Mouse (Mus musculus) forebrain, postnatal 0 days (tissue): ENCODE measurements around the gene Esx1. TPM values are rescaled to one million over a fixed set of nuclear protein-coding genes. Genes with fewer than 3 reads are reported as not detected.

Experiments
- ATAC-seq: fragments of 200-750 bp; cut with Nextera tagmentation; 2 replicates; pipeline ENCODE4 v1.8.0; 2017; ENCODE audit warnings: mild to moderate bottlenecking, moderate library complexity
- DNase-seq: peaks from one replicate; pipeline ENCODE4 v3.0.0-alpha.2; 2015
- H3K27ac ChIP-seq: fragments of 300-500 bp; sonication (generic); 2 replicates; pipeline ENCODE4 v1.5.1; 2014; ENCODE audit warnings: low read depth, mild to moderate bottlenecking, antibody characterized with exemption, low read length, moderate library complexity, mixed read lengths
- H3K27me3 ChIP-seq: fragments of 300-500 bp; sonication (generic); 2 replicates; pipeline ENCODE4 v1.6.1; 2014; ENCODE audit warnings: mild to moderate bottlenecking, low read length, mixed read lengths; ENCODE audit not compliant: insufficient read depth
- H3K36me3 ChIP-seq: fragments of 300-500 bp; sonication (generic); 2 replicates; pipeline ENCODE4 v1.6.1; 2014; ENCODE audit warnings: mild to moderate bottlenecking, moderate library complexity; ENCODE audit not compliant: insufficient read depth
- H3K4me1 ChIP-seq: fragments of 300-500 bp; sonication (generic); 2 replicates; pipeline ENCODE4 v1.6.1; 2014; ENCODE audit warnings: antibody characterized with exemption; ENCODE audit not compliant: insufficient read depth
- H3K4me2 ChIP-seq: fragments of 300-500 bp; sonication (generic); 2 replicates; pipeline ENCODE4 v1.6.1; 2014; ENCODE audit warnings: low read depth, mild to moderate bottlenecking, moderate library complexity
- H3K4me3 ChIP-seq: fragments of 300-500 bp; sonication (generic); 2 replicates; pipeline ENCODE4 v1.5.1; 2014; ENCODE audit warnings: low read depth, low read length, mixed read lengths
- H3K9ac ChIP-seq: fragments of 300-500 bp; sonication (generic); 2 replicates; pipeline ENCODE4 v1.6.1; 2014; ENCODE audit warnings: mild to moderate bottlenecking
- H3K9me3 ChIP-seq: fragments of 300-500 bp; sonication (generic); 2 replicates; pipeline ENCODE4 v1.6.1; 2016; ENCODE audit warnings: low read length
- CTCF ChIP-seq: sonication (generic); IDR thresholded peaks from 2 replicates; pipeline ENCODE4 v1.5.1; 2016; ENCODE audit warnings: antibody characterized with exemption, control low read depth, low read depth
- WGBS: fragments of 180-500 bp; shearing (Covaris S2); extraction: QIAGEN DNeasy Blood & Tissue Kit; methylation state at CpG from one replicate; pipeline ENCODE4 v1.1.7; 2014; 5-methylcytosine and 5-hydroxymethylcytosine counted together
- polyA plus RNA-seq: library from polyadenylated mRNA; unstranded; fragments of >200 nt; fragmentation: Nextera tagmentation; extraction: Ambion mirVana; gene quantifications from 2 replicates; pipeline ENCODE4 v1.2.1, GENCODE M21; 2015
- total RNA-seq: library from RNA; depleted of rRNA; stranded (reverse); fragments of >200 nt; gene quantifications from 2 replicates; pipeline ENCODE4 v1.2.3, GENCODE M21; 2014

Gene Esx1
- total and polyA plus RNA-seq, 2 experiments from 2014 or later = not detected

DNA sequence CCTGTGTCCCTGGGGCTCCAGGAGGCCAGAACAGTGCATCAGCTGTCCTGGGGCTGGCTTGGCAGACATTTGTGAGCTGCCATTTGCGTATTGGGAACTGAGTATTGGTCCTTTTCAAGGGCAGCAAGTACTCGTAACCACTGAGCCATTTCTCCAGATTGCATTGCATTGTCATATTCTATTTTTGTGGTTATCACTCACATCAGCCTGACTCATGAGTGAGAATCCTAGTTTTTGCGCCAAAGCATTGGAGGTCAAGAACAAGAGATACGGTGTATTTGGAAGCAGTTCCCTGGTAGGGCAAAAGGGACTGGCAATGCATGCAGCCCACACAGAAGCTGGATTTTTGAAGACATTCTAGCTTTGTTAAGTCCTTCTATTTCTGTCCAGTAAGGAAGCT, 21.8 kb upstream of the Esx1 start:
- 84% methylated on average over 4 of the region's 4 CpGs for WGBS
- Histone ChIP-seq H3K9ac (no peak overlapping the region), H3K9me3 (no peaks in the 10 kb centered on the region), H3K4me3 (no peak overlapping the region), H3K27ac (no peak overlapping the region), H3K4me2 (no peak overlapping the region), H3K27me3 (no peaks in the 10 kb centered on the region), H3K36me3 (no peaks in the 10 kb centered on the region), H3K4me1 (no peaks in the 10 kb centered on the region)
- no peak for TF ChIP-seq CTCF
- DNase-seq (no peak), ATAC-seq (no peak)

- TF ChIP-seq CTCF = no peak; the same call in 1 of the 2 replicates
- Histone ChIP-seq H3K9me3 (no peaks in the 10 kb centered on the region), H3K36me3 (no peaks in the 10 kb centered on the region), H3K4me3 (no peak overlapping the region), H3K27ac (no peak overlapping the region), H3K4me1 (no peaks in the 10 kb centered on the region), H3K4me2 (no peak overlapping the region), H3K27me3 (no peaks in the 10 kb centered on the region), H3K9ac (no peak overlapping the region)
- WGBS = 22% methylated on average over 2 of the region's 2 CpGs
- ATAC-seq (no peak), DNase-seq (no peak)
Observed at GRCm38 (mm10) chrX:137142546-137142945, 20.7 kb upstream of the Esx1 start.

GRCm38 (mm10) chrX:137141669-137142068, 19.8 kb upstream of the Esx1 start:
- Histone ChIP-seq H3K27ac (no peak overlapping the region), H3K4me2 (no peak overlapping the region), H3K36me3 (no peaks in the 10 kb centered on the region), H3K9ac (no peak overlapping the region), H3K4me3 (no peak overlapping the region), H3K4me1 (no peaks in the 10 kb centered on the region), H3K9me3 (no peaks in the 10 kb centered on the region), H3K27me3 (no peaks in the 10 kb centered on the region)
- WGBS = 25% methylated on average over 6 of the region's 6 CpGs
- DNase-seq = peak; percentile 68
- peak; percentile 70 for TF ChIP-seq CTCF
- peak; percentile 51; the same call in 1 of the 2 replicates for ATAC-seq

DNA sequence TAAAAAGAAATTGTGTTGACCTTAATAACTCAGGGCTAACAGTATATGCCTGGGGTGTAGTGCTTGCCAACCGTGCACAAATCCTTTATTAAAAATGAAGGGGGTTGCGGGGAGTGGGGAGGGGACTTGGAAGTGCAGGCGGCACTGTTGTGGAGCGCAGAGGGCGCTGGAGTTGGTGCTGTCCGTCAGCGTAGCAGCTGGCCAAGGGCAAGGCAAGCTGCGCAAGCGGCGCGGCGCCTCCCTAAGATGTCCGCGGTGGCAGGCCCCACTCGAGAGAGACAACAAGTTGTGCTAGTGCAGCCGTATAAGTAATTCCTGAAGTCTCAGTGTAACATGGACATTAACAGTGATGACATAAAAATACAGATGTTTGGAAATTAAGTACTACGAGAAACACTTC, 5.7 kb upstream of the Esx1 start:
- H3K4me3 ChIP-seq = no peak overlapping the region
- H3K27me3 ChIP-seq = peaks cover 10% of the 10 kb centered on the region
- no peaks in the 10 kb centered on the region for H3K36me3 ChIP-seq
- no peak overlapping the region for H3K27ac ChIP-seq
- H3K9ac ChIP-seq = no peak overlapping the region
- no peaks in the 10 kb centered on the region for H3K4me1 ChIP-seq
- no peak for TF ChIP-seq CTCF
- no peaks in the 10 kb centered on the region for H3K9me3 ChIP-seq
- no peak for DNase-seq
- no peak overlapping the region for H3K4me2 ChIP-seq
- WGBS = 17% methylated on average over 17 of the region's 17 CpGs
- ATAC-seq = no peak

DNA sequence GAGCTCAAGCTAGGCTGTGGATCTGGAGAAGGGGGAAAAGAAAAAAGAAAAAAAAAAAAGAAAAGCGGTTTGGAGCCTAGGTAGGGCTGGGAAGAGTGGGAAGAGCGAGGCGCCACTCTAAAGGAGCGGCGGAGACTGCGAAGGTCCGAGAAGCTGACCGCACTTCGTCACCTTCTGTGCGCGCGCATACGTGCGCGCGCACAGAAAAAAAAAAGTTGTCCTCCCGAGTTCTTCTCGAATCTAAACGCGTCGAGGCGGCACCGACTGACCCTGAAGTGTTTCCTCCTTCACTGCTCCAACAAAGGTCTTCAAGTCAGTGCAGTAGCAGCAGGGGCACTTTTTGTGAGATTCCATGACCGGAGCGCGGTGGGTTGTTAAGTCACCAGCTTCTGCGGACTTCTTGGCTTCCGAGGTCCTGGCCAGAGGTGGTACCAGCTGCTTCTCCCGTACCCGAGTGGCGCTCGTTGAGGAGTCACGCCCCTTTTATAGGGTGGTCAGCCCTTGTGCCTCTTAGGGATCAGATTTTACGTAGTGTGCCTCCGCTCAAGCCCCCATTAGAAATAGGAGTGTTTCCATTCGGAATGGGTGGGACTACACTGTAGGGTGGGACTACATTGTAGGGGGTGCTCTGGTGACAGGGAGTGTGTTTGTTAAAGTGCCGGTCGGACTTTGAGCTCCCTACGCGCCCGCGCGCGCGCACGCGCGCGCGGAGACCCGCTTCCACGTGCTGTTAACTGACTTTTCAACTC, 2.0 kb downstream of the Esx1 start:
- Histone ChIP-seq H3K4me1 (no peaks in the 10 kb centered on the region), H3K36me3 (no peaks in the 10 kb centered on the region), H3K27ac (no peak overlapping the region), H3K4me3 (no peak overlapping the region; the same call in 1 of the 2 replicates), H3K9me3 (no peaks in the 10 kb centered on the region), H3K9ac (no peak overlapping the region), H3K27me3 (peaks cover 34% of the 10 kb centered on the region), H3K4me2 (no peak overlapping the region)
- WGBS = 33% methylated on average over 52 of the region's 52 CpGs
- ATAC-seq = no peak
- TF ChIP-seq CTCF = no peak
- DNase-seq = no peak

GRCm38 (mm10) chrX:137118097-137118746, 3.7 kb downstream of the Esx1 start:
- no peak for DNase-seq
- Histone ChIP-seq H3K4me3 (no peak overlapping the region), H3K36me3 (no peaks in the 10 kb centered on the region), H3K27ac (no peak overlapping the region), H3K9ac (no peak overlapping the region), H3K9me3 (no peaks in the 10 kb centered on the region), H3K4me2 (no peak overlapping the region), H3K27me3 (peaks cover 34% of the 10 kb centered on the region), H3K4me1 (no peaks in the 10 kb centered on the region)
- 32% methylated on average over 34 of the region's 40 CpGs for WGBS
- TF ChIP-seq CTCF = peak; percentile 49
- no peak for ATAC-seq

DNA sequence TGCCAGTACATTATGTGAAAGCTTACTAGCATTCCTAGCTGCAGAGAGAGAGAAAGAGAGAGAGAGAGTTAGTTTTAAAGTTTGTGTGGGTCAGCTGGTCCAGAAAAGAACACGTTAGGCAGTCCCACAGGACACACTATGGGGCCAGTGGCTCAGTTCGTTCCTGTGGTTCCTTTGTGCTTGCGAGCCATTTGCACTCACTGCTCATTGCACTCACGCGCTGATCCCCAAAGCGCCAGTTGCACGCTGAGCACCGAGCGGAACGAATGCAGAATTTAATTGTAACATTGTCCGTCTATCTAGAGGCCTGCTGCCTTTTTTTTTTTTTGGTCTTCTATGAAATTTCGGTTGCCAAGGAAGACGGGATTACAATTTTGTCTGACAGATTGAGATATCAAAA, 15.4 kb downstream of the Esx1 start:
- no peak overlapping the region for H3K9ac ChIP-seq
- H3K36me3 ChIP-seq = no peaks in the 10 kb centered on the region
- no peak for TF ChIP-seq CTCF
- ATAC-seq = no peak
- no peaks in the 10 kb centered on the region for H3K9me3 ChIP-seq
- peaks cover 3% of the 10 kb centered on the region; the same call in 1 of the 2 replicates for H3K27me3 ChIP-seq
- H3K4me2 ChIP-seq = no peak overlapping the region
- no peak overlapping the region for H3K4me3 ChIP-seq
- DNase-seq = no peak
- H3K27ac ChIP-seq = no peak overlapping the region
- 28% methylated on average over 12 of the region's 13 CpGs for WGBS
- H3K4me1 ChIP-seq = no peaks in the 10 kb centered on the region
